Mouse (Mus musculus) CH12.LX (cell line): ENCODE results near the gene Ddx23.

Source experiments
- CTCF ChIP-seq, 2 experiments: IDR thresholded peaks in 1 of 2; conservative IDR thresholded peaks in 1 of 2; 2 replicates each; pipeline ENCODE4 v1.5.1; 2011 to 2012; ENCODE audit warnings: low read depth in 2 of 2, low read length in 2 of 2, improper control_type of control experiment in 1 of 2, inconsistent platforms in 1 of 2, mild to moderate bottlenecking in 1 of 2, moderate library complexity in 1 of 2
- RCOR1 ChIP-seq: conservative IDR thresholded peaks from 2 replicates; pipeline ENCODE4 v1.6.1; 2012; ENCODE audit warnings: low read depth, mild to moderate bottlenecking, inconsistent platforms, low read length, improper control_type of control experiment
- ZNF384 ChIP-seq: IDR thresholded peaks from 2 replicates; pipeline ENCODE4 v1.6.1; 2012; ENCODE audit warnings: low read depth, low read length, improper control_type of control experiment, inconsistent platforms

DNA sequence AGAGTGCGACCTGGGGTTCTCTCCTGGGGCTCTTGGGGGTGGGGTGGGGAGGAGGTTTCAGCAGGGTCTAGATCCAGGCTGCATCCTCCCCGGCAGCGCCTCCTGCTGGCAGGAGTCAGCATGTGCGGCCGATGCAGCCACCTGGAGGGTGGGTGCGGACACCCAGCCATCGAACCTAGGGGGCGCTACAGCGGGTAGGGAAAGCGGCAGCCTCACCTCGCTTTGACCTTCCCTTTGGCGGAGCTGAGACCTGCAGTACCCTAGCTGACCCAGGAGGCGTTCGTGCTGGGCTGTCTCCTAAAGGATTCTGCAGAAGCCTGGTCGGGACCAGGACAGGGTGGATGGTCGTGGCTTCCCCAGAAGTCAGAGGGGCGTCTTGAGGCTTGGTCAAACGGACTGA, 31.2 kb downstream of the Ddx23 start:
- TF ChIP-seq RCOR1, result no peak
- TF ChIP-seq ZNF384, result no peak
- TF ChIP-seq CTCF (conservative IDR thresholded peaks at IDR 0.05 in 1 of 2, IDR thresholded peaks at IDR 0.05 in 1 of 2; ENCODE audit: low read depth in 2 of 2, low read length in 2 of 2), result peak; percentile 76 to 99
